Mouse (Mus musculus): ENCODE results near the gene Olfr785.
"Not testable (repeated sequence)": the region's sequence is repeated elsewhere in the genome, so short reads cannot be mapped to it uniquely, and the experiment has no call there.

Olfr785 gene

DNA sequence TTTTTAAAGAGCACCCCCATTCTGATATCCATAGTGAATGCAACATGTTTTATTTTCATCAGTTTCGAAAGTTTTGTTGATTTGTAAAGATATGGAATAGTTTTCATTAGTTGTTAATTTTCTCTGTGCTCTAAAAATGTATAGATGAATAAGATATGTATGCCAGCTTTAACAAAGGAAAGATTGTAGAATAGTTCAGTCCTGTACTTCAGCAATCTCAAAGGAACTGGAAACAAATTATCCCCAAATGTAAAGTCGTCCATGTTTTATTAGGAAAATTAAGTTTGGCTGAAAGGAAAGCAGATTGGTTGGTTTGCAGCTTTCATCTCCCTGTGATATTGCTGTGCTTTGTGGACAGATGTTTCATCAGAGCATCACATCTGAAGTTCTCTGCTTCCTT lies at the start of gene Olfr785:
TSS of gene Olfr785 (plus strand) at position 301 of the 400 bp plus-strand sequence.
- DNase-seq, result no peak

DNA sequence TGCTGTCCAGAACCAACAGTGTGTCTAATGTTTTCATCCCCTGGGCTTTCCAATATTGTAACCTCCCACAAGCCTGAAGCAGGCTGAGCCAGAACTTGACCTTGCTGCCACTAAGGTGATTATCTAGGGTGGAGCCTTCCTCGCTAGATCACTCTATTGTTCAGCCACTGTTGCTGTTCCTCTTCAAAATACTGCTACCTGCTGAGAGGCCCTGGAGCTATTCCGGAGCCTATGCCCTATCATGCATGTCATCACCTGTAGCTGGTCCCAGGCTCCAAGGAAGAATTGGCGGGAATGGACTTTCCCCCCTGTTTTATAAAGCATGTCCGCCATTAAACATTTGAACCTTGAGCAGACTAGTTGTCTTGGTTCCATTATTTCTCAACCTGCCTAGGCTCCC lies 48.7 kb upstream of the Olfr785 start:
- not testable (repeated sequence) for DNase-seq

DNA sequence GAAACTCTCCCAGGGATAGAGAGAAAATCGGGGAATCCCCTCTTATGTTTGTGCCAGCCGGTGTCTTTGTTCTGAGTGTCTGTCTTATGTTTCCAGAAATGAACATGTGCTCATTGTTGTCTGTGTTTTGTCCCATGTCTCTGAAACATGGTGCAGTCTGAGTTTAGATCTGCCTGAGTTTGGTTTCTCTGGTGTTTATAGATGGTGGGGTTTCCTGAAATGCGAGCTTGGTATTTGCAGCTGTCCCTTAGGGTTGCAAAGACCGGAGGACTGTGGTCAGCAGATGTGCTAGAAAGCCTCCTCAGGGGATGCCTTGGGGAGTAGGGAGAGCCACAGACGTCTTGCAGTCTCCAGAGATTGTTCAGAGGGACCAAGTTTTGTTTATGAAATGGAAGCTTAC lies 47.9 kb upstream of the Olfr785 start:
- DNase-seq, result peak; percentile 18

DNA sequence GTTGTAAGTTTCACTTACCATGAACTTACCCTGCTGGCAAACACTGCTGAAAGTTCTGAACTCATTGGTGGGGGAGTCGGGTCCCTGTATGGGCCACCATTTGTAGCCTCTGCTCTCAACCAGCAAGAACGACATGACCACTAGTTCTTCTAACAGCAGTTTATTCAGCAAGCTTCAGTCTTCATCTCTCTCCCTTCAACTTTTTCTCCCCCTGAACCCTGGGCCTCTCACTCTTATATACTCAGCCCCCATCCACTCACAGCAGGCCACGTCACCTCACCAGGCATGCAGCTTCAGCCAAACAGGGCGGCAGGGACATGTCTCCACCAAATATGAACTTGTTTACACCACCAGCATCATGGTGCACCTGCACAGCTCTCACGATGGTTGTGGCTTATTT lies 31.2 kb upstream of the Olfr785 start:
- DNase-seq, result not testable (repeated sequence)

DNA sequence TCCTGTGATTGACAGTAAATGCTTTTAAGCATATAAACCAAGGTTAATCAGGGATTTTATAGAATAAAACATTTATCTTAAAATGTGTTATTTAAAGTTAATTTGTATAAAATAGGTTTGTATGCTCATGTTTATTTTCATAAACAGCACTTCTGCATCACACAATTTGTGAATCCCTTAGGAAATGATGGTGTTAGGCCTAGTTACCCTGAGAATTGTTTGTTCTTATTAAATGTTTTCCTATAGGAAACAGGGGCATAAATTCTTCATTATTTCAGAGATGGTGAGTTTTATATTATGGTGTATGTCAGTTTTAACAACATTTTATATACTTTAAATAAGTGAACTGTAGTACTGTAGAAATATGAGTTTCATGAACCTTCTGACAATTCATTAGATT lies 21.4 kb upstream of the Olfr785 start, which contains the start of gene Olfr784:
TSS of gene Olfr784 (plus strand) at position 301 of the 400 bp plus-strand sequence.
- DNase-seq, result no peak

DNA sequence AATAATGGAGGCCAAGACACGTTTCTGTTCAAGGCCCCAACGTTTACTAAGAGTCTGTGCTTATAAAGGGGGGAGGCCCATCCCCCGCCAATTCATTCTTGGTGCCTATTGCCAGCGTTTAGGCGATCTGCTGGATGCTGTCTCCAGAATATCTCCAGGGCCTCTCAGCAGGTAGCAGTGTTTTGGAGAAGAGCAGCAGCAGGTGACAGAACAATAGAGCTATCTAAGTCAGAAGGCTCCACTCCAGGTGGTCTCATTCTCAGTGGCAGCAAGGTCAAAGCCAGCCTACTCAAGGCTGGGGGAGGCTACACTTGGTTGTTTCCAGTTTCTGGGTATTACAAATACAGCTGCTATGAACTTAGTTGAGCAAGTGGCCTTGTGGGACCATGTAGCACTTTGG lies 4.3 kb upstream of the Olfr785 start:
- no peak for DNase-seq

DNA sequence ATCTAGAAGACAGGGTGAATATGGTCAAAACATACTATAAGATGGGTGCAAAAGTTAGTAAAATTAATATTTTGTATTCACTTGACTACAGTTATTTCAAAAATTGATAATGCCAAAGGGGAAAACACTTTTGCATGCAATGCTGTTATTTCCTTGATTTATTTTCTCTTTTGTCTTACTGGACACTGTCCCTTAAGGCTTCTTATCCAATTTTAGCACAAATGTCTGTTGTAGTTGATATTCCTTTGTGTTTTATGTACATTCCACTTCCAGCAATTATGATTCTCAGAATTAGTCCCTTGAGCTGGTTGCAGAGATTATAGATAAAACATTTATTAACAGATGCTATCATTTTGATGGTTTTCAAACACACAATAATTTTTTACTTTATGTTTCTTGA lies 21.8 kb downstream of the Olfr785 start, which contains the start of gene Olfr786:
TSS of gene Olfr786 (plus strand) at position 301 of the 400 bp plus-strand sequence.
- DNase-seq, result no peak
